Mouse (Mus musculus) limb, embryonic 12.5 days (tissue): ENCODE data around the gene 4933427D14Rik. TPM values are rescaled to one million over a fixed set of nuclear protein-coding genes. Genes with fewer than 3 reads are reported as not detected.

Source experiments
- ATAC-seq: fragments of 200-750 bp; cut with Nextera tagmentation; 2 replicates; pipeline ENCODE4 v1.8.0; 2017; ENCODE audit warnings: low read depth, moderate TSS enrichment; ENCODE audit not compliant: insufficient number of reproducible peaks, insufficient read depth, low FRiP score, low TSS enrichment
- H3K27ac ChIP-seq: fragments of 300-500 bp; sonication (generic); 2 replicates; pipeline ENCODE4 v1.5.1; 2016; ENCODE audit warnings: mild to moderate bottlenecking, moderate library complexity
- H3K27me3 ChIP-seq: fragments of 300-500 bp; sonication (generic); 2 replicates; pipeline ENCODE4 v1.6.1; 2016; ENCODE audit warnings: mild to moderate bottlenecking, moderate library complexity
- H3K36me3 ChIP-seq: fragments of 300-500 bp; sonication (generic); 2 replicates; pipeline ENCODE4 v1.6.1; 2016; ENCODE audit warnings: mild to moderate bottlenecking, moderate library complexity
- H3K4me1 ChIP-seq: fragments of 300-500 bp; sonication (generic); replicated peaks from 2 replicates; pipeline ENCODE4 v1.6.1; 2016
- H3K4me2 ChIP-seq: fragments of 300-500 bp; sonication (generic); 2 replicates; pipeline ENCODE4 v1.6.1; 2016; ENCODE audit warnings: mild to moderate bottlenecking, moderate library complexity
- H3K4me3 ChIP-seq: fragments of 300-500 bp; sonication (generic); replicated peaks from 2 replicates; pipeline ENCODE4 v1.5.1; 2016; ENCODE audit warnings: mild to moderate bottlenecking
- H3K9ac ChIP-seq: fragments of 300-500 bp; sonication (generic); replicated peaks from 2 replicates; pipeline ENCODE4 v1.6.1; 2016; ENCODE audit warnings: mild to moderate bottlenecking, moderate library complexity
- H3K9me3 ChIP-seq: fragments of 300-500 bp; sonication (generic); 2 replicates; pipeline ENCODE4 v1.6.1; 2016; ENCODE audit warnings: mild to moderate bottlenecking, moderate library complexity
- WGBS: fragments of 180-500 bp; shearing (Covaris S2); methylation state at CpG from one replicate; pipeline ENCODE4 v1.1.7; 2016; 5-methylcytosine and 5-hydroxymethylcytosine counted together
- polyA plus RNA-seq: library from polyadenylated mRNA; unstranded; fragments of >200 nt; fragmentation: Nextera tagmentation; extraction: Ambion mirVana; gene quantifications from 2 replicates; pipeline ENCODE4 v1.2.1, GENCODE M21; 2016

The 4933427D14Rik gene
- 17.1 and 21.5 TPM in 2 replicates for polyA plus RNA-seq

- no peaks in the 10 kb centered on the region for H3K9me3 ChIP-seq
- H3K9ac ChIP-seq = peak within 1 kb of the TSS; percentile 79
- peak within 1 kb of the TSS; percentile 80 for H3K4me3 ChIP-seq
- peaks cover 28% of the 10 kb centered on the region for H3K36me3 ChIP-seq
- peak within 1 kb of the TSS; percentile 90 for H3K4me2 ChIP-seq
- peak; percentile 93 for ATAC-seq
- under 1% methylated on average over 42 of the region's 42 CpGs for WGBS
- peaks cover 15% of the 10 kb centered on the region for H3K4me1 ChIP-seq
- H3K27ac ChIP-seq = peak within 1 kb of the TSS; percentile 86
- no peaks in the 10 kb centered on the region for H3K27me3 ChIP-seq
Measured at GRCm38 (mm10) chr11:72207204-72207833, at the start of gene 4933427D14Rik, which contains the start of gene Txndc17. TSS of gene 4933427D14Rik (minus strand) at chr11:72207459. TSS of gene Txndc17 (plus strand) at chr11:72207547.

DNA sequence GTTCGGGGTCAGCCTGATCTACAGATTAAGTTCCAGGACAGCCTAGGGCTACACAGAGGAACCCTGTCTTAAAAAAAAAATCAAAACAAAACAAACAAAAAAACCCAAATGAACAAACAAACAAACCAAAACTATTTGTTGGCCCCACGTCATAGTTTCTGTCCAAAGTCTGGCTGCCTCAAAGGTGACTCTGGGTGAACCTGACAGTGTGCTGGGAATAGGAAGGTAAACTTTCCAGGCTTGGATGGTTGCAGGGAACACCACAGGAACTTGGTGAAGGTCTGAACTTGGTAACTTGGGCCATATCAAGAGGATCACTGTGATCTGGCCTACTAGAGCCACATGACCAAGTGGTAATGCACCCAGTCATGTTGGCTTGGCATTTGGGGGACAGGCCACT, 49.2 kb upstream of the 4933427D14Rik start:
- no peaks in the 10 kb centered on the region for H3K36me3 ChIP-seq
- no peak overlapping the region for H3K4me3 ChIP-seq
- no peaks in the 10 kb centered on the region for H3K9me3 ChIP-seq
- WGBS = 94% methylated on average over 2 of the region's 2 CpGs
- no peak overlapping the region for H3K27ac ChIP-seq
- no peak overlapping the region for H3K9ac ChIP-seq
- no peak for ATAC-seq
- H3K4me2 ChIP-seq = no peak overlapping the region
- H3K4me1 ChIP-seq = no peaks in the 10 kb centered on the region
- H3K27me3 ChIP-seq = 0 out of 2 replicates have a peak, but pooled peaks cover 7% of the 10 kb centered on the region

DNA sequence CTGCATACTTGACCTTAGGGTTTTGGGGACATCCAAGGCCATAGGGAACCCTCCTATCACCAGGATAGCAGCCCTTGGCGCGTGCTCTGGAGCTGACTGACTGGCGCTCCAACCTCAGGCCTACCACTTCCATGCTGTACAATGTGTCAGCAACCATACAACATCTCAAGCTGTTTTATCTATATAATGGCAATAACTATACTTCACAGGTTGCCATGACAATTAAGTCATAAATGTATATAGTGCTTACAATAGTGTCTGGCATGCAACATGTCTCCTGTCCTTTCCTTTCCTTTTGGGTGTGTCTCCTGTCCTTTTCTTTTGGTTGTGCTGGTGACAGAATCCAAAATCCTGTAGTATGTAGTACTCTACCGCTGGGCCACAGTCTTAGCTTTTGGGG, 48.4 kb upstream of the 4933427D14Rik start:
- no peak overlapping the region for H3K4me3 ChIP-seq
- no peaks in the 10 kb centered on the region for H3K36me3 ChIP-seq
- ATAC-seq = no peak
- H3K9me3 ChIP-seq = no peaks in the 10 kb centered on the region
- no peak overlapping the region for H3K4me2 ChIP-seq
- 97% methylated on average over 4 of the region's 4 CpGs for WGBS
- no peaks in the 10 kb centered on the region for H3K4me1 ChIP-seq
- no peak overlapping the region for H3K27ac ChIP-seq
- 0 out of 2 replicates have a peak, but pooled peaks cover 7% of the 10 kb centered on the region for H3K27me3 ChIP-seq
- H3K9ac ChIP-seq = no peak overlapping the region

DNA sequence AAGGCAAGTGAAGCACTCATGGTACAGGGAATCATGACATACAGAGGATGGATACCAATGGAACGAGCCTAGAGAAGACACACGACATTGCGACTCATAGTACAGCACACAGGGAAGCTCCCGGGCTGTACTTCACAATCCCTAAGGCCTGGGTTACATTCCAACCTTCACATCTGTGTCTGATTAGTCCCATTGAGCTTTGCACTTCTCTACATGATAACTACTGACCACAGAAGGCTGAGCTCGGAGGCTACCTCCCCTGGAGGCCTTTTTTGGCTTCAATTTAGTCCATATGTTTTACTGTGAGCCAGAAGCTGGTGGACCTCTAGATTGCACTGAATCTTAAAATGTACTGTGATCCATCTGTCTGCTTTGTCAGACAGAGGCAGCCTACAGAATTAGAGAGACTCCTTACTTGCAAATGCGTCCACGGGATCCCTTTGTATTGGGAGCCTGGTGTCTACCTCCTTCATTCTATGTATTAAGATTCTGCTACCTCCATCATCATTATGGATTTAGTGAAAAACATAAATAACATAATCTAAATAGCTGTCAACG, 38.0 kb upstream of the 4933427D14Rik start:
- ATAC-seq = no peak
- 53% methylated on average over 8 of the region's 8 CpGs for WGBS
- H3K36me3 ChIP-seq = no peaks in the 10 kb centered on the region

DNA sequence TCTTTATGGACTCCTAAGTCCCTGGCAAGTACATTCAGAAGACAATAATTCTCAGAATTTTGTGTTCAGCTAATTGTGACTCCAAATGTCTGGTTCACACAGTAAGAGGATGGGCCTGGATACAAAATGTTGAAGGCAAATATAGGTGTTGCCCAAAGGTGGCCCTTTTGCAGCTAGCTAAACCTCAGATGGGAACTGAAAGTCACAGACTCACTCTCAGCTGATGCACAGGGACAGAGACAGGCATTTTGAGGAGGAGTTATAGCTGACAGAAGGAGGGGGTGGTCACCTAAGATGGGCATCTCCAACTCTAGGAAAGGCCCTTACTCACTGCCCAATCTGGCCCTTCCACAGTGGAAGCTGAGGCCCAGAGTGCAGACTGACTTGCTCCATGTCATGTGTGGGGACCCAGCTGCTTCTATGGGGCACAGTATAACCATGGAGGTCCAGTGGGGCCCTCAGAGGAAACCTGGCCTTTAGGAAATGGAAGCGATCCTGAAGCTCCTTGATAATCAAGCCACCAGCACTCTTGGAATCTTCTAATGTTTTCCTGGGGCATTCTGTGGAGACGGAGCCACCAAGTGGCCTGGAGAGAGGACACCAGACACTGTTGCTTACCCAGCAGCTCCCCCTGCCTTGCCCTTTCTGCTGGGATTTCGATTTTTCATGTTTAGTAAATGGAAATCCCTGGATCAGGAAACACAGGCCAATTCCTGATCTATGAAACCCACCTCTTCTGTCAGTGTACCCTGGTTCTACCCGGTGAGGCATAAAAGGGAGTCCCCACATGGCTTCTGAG, 33.0 kb upstream of the 4933427D14Rik start:
- H3K4me2 ChIP-seq = no peak overlapping the region
- no peaks in the 10 kb centered on the region for H3K9me3 ChIP-seq
- no peak overlapping the region for H3K27ac ChIP-seq
- no peaks in the 10 kb centered on the region for H3K36me3 ChIP-seq
- H3K9ac ChIP-seq = no peak overlapping the region
- no peak for ATAC-seq
- H3K27me3 ChIP-seq = no peaks in the 10 kb centered on the region; the same call in 1 of the 2 replicates
- H3K4me3 ChIP-seq = no peak overlapping the region
- no peaks in the 10 kb centered on the region for H3K4me1 ChIP-seq
- WGBS = 71% methylated on average over 4 of the region's 4 CpGs

More for the DNA sequence above, 38.0 kb upstream of the 4933427D14Rik start:
- peaks cover 7% of the 10 kb centered on the region for H3K27me3 ChIP-seq
- no peak overlapping the region for H3K9ac ChIP-seq
- no peak overlapping the region for H3K4me2 ChIP-seq
- H3K9me3 ChIP-seq = no peaks in the 10 kb centered on the region
- H3K27ac ChIP-seq = no peak overlapping the region
- no peak overlapping the region for H3K4me3 ChIP-seq
- H3K4me1 ChIP-seq = no peaks in the 10 kb centered on the region

- WGBS = 75% methylated on average over 5 of the region's 5 CpGs
- Histone ChIP-seq H3K27ac (no peak overlapping the region), H3K9ac (no peak overlapping the region), H3K9me3 (no peaks in the 10 kb centered on the region), H3K27me3 (no peaks in the 10 kb centered on the region), H3K36me3 (no peaks in the 10 kb centered on the region), H3K4me3 (no peak overlapping the region), H3K4me1 (no peaks in the 10 kb centered on the region), H3K4me2 (no peak overlapping the region)
- ATAC-seq = no peak
Measured at GRCm38 (mm10) chr11:72234013-72234412, 26.8 kb upstream of the 4933427D14Rik start.

GRCm38 (mm10) chr11:72232991-72233390, 25.7 kb upstream of the 4933427D14Rik start:
- Histone ChIP-seq H3K4me1 (no peaks in the 10 kb centered on the region), H3K4me3 (no peak overlapping the region), H3K27ac (no peak overlapping the region), H3K36me3 (no peaks in the 10 kb centered on the region), H3K27me3 (no peaks in the 10 kb centered on the region), H3K9me3 (no peaks in the 10 kb centered on the region), H3K4me2 (no peak overlapping the region), H3K9ac (no peak overlapping the region)
- no peak for ATAC-seq
- 46% methylated on average over 1 of the region's 1 CpGs for WGBS

DNA sequence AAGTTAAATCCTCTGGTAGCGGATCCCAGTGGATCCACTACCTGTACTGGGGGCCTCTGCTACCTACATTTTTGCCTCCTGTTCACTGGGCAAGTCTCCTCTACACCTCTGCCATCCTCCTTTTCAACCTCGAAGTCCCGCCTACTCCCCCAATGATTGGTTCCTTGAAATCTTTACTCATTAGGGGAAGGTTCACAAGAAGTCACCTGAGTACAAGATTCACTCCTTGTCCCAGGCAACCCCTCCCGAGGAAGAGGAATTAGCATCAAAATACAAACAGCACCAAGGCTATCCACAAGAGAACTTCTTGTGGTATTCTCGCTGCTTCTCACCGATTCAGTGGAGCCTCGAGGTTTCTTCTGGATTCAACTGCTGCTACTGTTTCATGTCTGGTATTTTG, 24.8 kb upstream of the 4933427D14Rik start:
- Histone ChIP-seq H3K4me2 (no peak overlapping the region), H3K27ac (no peak overlapping the region), H3K27me3 (no peaks in the 10 kb centered on the region), H3K4me1 (no peaks in the 10 kb centered on the region), H3K9ac (no peak overlapping the region), H3K4me3 (no peak overlapping the region), H3K36me3 (no peaks in the 10 kb centered on the region), H3K9me3 (no peaks in the 10 kb centered on the region)
- no peak for ATAC-seq
- WGBS = 78% methylated on average over 7 of the region's 7 CpGs

GRCm38 (mm10) chr11:72228513-72228912, 21.3 kb upstream of the 4933427D14Rik start:
- Histone ChIP-seq H3K9ac (no peak overlapping the region), H3K27me3 (no peaks in the 10 kb centered on the region), H3K4me3 (no peak overlapping the region), H3K9me3 (no peaks in the 10 kb centered on the region), H3K4me2 (no peak overlapping the region), H3K27ac (no peak overlapping the region), H3K36me3 (no peaks in the 10 kb centered on the region), H3K4me1 (no peaks in the 10 kb centered on the region)
- no peak for ATAC-seq
- 79% methylated on average over 4 of the region's 4 CpGs for WGBS

- no peaks in the 10 kb centered on the region for H3K4me1 ChIP-seq
- H3K36me3 ChIP-seq = no peaks in the 10 kb centered on the region
- 82% methylated on average over 6 of the region's 6 CpGs for WGBS
- H3K9me3 ChIP-seq = no peaks in the 10 kb centered on the region
- no peaks in the 10 kb centered on the region for H3K27me3 ChIP-seq
- no peak for ATAC-seq
- H3K4me2 ChIP-seq = no peak overlapping the region
- no peak overlapping the region for H3K27ac ChIP-seq
- H3K4me3 ChIP-seq = no peak overlapping the region
- no peak overlapping the region for H3K9ac ChIP-seq
Measured at GRCm38 (mm10) chr11:72226901-72227300, 19.6 kb upstream of the 4933427D14Rik start.

- WGBS = 85% methylated on average over 10 of the region's 10 CpGs
- H3K4me3 ChIP-seq = no peak overlapping the region
- H3K4me1 ChIP-seq = no peaks in the 10 kb centered on the region
- ATAC-seq = no peak
- H3K27ac ChIP-seq = no peak overlapping the region
- H3K9ac ChIP-seq = no peak overlapping the region
- H3K36me3 ChIP-seq = no peaks in the 10 kb centered on the region
- H3K4me2 ChIP-seq = no peak overlapping the region
- H3K27me3 ChIP-seq = no peaks in the 10 kb centered on the region
- H3K9me3 ChIP-seq = no peaks in the 10 kb centered on the region
Measured at GRCm38 (mm10) chr11:72226020-72226791, 18.9 kb upstream of the 4933427D14Rik start.
